Mouse (Mus musculus): Measurements from ENCODE around the gene Syne1. TPM values are rescaled to one million over a fixed set of nuclear protein-coding genes. Genes with fewer than 3 reads are reported as not detected.

Syne1 gene
- total and polyA plus RNA-seq, 3 experiments = 5.3 to 6.8 TPM; not detected in 1

GRCm38 (mm10) chr10:5368266-5368665, 183.0 kb downstream of the Syne1 start:
- Histone ChIP-seq H3K9me3 (replicated peaks; ENCODE audit: insufficient read depth, low read length) (no peaks in the 10 kb centered on the region), H3K79me2 (ENCODE audit: control insufficient read depth, insufficient read depth, low read length, poor library complexity) (no peaks in the 10 kb centered on the region), H3K4me1 (ENCODE audit: control insufficient read depth in 1 of 2, insufficient read depth in 2 of 2, low read length in 2 of 2) (no peaks in the 10 kb centered on the region), H3K27me3 (ENCODE audit: control insufficient read depth in 1 of 2, insufficient read depth in 2 of 2, low read length in 2 of 2) (peaks cover 2% of the 10 kb centered on the region in 2 experiments; a peak in 2 of 4 replicates), H3K36me3 (ENCODE audit: control insufficient read depth in 1 of 2, insufficient read depth in 2 of 2, low read length in 2 of 2) (no peaks in the 10 kb centered on the region), H3K4me3 (ENCODE audit: control insufficient read depth in 1 of 2, insufficient read depth in 1 of 2, low read depth in 2 of 2, low read length in 2 of 2) (no peak overlapping the region), H3K27ac (ENCODE audit: control insufficient read depth, low read depth, low read length) (no peak overlapping the region), H3K9ac (ENCODE audit: control insufficient read depth, low read depth, low read length, poor library complexity, severe bottlenecking) (no peak overlapping the region)
- no peak for DNase-seq (ENCODE audit: low read depth, low spot score)
- no peak for TF ChIP-seq USF1 (IDR thresholded peaks at IDR 0.05; ENCODE audit: low read depth, low read length)
- no peak for TF ChIP-seq NELFE (IDR thresholded peaks at IDR 0.05; ENCODE audit: low read depth, low read length)
- no peak for TF ChIP-seq HCFC1 (IDR thresholded peaks at IDR 0.05; ENCODE audit: low read depth, low read length)
- no peak for TF ChIP-seq ZMIZ1 (IDR thresholded peaks at IDR 0.05; ENCODE audit: low read depth, low read length)
- TF ChIP-seq SIN3A (IDR thresholded peaks at IDR 0.05; ENCODE audit: low read length) = no peak
- TF ChIP-seq ELF1 (IDR thresholded peaks at IDR 0.05; ENCODE audit: low read depth, low read length) = no peak
- no peak for TF ChIP-seq MEF2A (IDR thresholded peaks at IDR 0.05; ENCODE audit: extremely low read depth, insufficient replicate concordance, low read depth, low read length, poor library complexity, severe bottlenecking)
- TF ChIP-seq UBTF (IDR thresholded peaks at IDR 0.05; ENCODE audit: borderline replicate concordance, insufficient read depth, low read depth, low read length) = no peak
- TF ChIP-seq ETS1 (IDR thresholded peaks at IDR 0.05; ENCODE audit: low read depth, low read length) = no peak
- no peak for TF ChIP-seq POLR2AphosphoS5 (IDR thresholded peaks at IDR 0.05; ENCODE audit: borderline replicate concordance, low read depth, low read length)
- no peak for TF ChIP-seq KAT2A (conservative IDR thresholded peaks at IDR 0.05; ENCODE audit: low read depth, low read length)
- no peak for TF ChIP-seq E2F4 (IDR thresholded peaks at IDR 0.05; ENCODE audit: borderline replicate concordance, low read depth, low read length)
- TF ChIP-seq MAX (IDR thresholded peaks at IDR 0.05; ENCODE audit: low read length) = no peak
- TF ChIP-seq ZNF384 (IDR thresholded peaks at IDR 0.05; ENCODE audit: low read depth, low read length) = no peak
- no peak for TF ChIP-seq NRF1 (IDR thresholded peaks at IDR 0.05; ENCODE audit: insufficient read depth, low read depth, low read length, poor library complexity, severe bottlenecking)
- no peak for TF ChIP-seq RAD21 (IDR thresholded peaks at IDR 0.05; ENCODE audit: low read depth, low read length)
- TF ChIP-seq SMC3 (IDR thresholded peaks at IDR 0.05; ENCODE audit: low read depth, low read length) = no peak
- no peak for TF ChIP-seq POLR2AphosphoS2 (IDR thresholded peaks at IDR 0.05; ENCODE audit: low read length)

- no peak for DNase-seq (ENCODE audit: low read depth, low spot score)
- Histone ChIP-seq H3K27me3 (ENCODE audit: control insufficient read depth in 1 of 2, insufficient read depth in 2 of 2, low read length in 2 of 2) (peaks cover 2% of the 10 kb centered on the region in 2 experiments; a peak in 2 of 4 replicates), H3K4me1 (ENCODE audit: control insufficient read depth in 1 of 2, insufficient read depth in 2 of 2, low read length in 2 of 2) (no peaks in the 10 kb centered on the region), H3K36me3 (ENCODE audit: control insufficient read depth in 1 of 2, insufficient read depth in 2 of 2, low read length in 2 of 2) (no peaks in the 10 kb centered on the region), H3K9ac (ENCODE audit: control insufficient read depth, low read depth, low read length, poor library complexity, severe bottlenecking) (no peak overlapping the region), H3K4me3 (ENCODE audit: control insufficient read depth in 1 of 2, insufficient read depth in 1 of 2, low read depth in 2 of 2, low read length in 2 of 2) (no peak overlapping the region), H3K9me3 (replicated peaks; ENCODE audit: insufficient read depth, low read length) (no peaks in the 10 kb centered on the region), H3K27ac (ENCODE audit: control insufficient read depth, low read depth, low read length) (no peak overlapping the region), H3K79me2 (ENCODE audit: control insufficient read depth, insufficient read depth, low read length, poor library complexity) (no peaks in the 10 kb centered on the region)
- TF ChIP-seq RAD21 (IDR thresholded peaks at IDR 0.05; ENCODE audit: low read depth, low read length) (no peak), CHD2 (IDR thresholded peaks at IDR 0.05; ENCODE audit: low read length) (no peak), KAT2A (conservative IDR thresholded peaks at IDR 0.05; ENCODE audit: low read depth, low read length) (no peak), ZNF384 (IDR thresholded peaks at IDR 0.05; ENCODE audit: low read depth, low read length) (no peak), ZC3H11A (IDR thresholded peaks at IDR 0.05; ENCODE audit: low read depth, low read length) (no peak), JUND (IDR thresholded peaks at IDR 0.05; ENCODE audit: low read depth, low read length) (no peak), MYC (IDR thresholded peaks at IDR 0.05; ENCODE audit: low read depth, low read length) (no peak), ELF1 (IDR thresholded peaks at IDR 0.05; ENCODE audit: low read depth, low read length) (no peak), MAX (IDR thresholded peaks at IDR 0.05; ENCODE audit: low read length) (no peak)
These were observed 183.7 kb downstream of the Syne1 start for GRCm38 (mm10) chr10:5367465-5368011.

Data from MEL (cell line).